Mouse (Mus musculus) splenic B cell, adult 2 months (primary cell): ENCODE measurements around the gene Mrgprx2.
"Not testable (repeated sequence)": the region's sequence is repeated elsewhere in the genome, so short reads cannot be mapped to it uniquely, and the experiment has no call there.

Experiments used
- DNase-seq: peaks from one replicate; pipeline ENCODE4 v3.0.0-alpha.2; 2011; ENCODE audit warnings: low read depth, low spot score
- H3K27me3 ChIP-seq: 2 replicates; pipeline ENCODE4 v1.6.1; 2012; ENCODE audit warnings: mild to moderate bottlenecking, low read length, moderate library complexity, mixed read lengths; ENCODE audit not compliant: control insufficient read depth, poor library complexity, insufficient read depth, severe bottlenecking
- H3K36me3 ChIP-seq: 2 replicates; pipeline ENCODE4 v1.6.1; 2012; ENCODE audit warnings: mild to moderate bottlenecking, low read length, moderate library complexity, mixed read lengths; ENCODE audit not compliant: control insufficient read depth, poor library complexity, insufficient read depth, severe bottlenecking

Mrgprx2 gene

GRCm38 (mm10) chr7:48499221-48499620 is at the start of gene Mrgprx2:
Mrgprx2 (minus strand) TSS chr7:48499321.
- no peak for DNase-seq
- Histone ChIP-seq H3K27me3 (no peaks in the 10 kb centered on the region), H3K36me3 (no peaks in the 10 kb centered on the region)

GRCm38 (mm10) chr7:48456242-48456641 is 42.9 kb downstream of the Mrgprx2 start, which contains the start of gene Mrgprb1:
Mrgprb1 (minus strand) TSS chr7:48456342.
- Histone ChIP-seq H3K27me3 (no peaks in the 10 kb centered on the region), H3K36me3 (no peaks in the 10 kb centered on the region)
- DNase-seq, result no peak

GRCm38 (mm10) chr7:48436581-48436980 is 62.5 kb downstream of the Mrgprx2 start:
- H3K27me3 ChIP-seq, result no peaks in the 10 kb centered on the region
- no peak for DNase-seq
- no peaks in the 10 kb centered on the region for H3K36me3 ChIP-seq

GRCm38 (mm10) chr7:48435936-48436335 is 63.2 kb downstream of the Mrgprx2 start:
- DNase-seq, H3K36me3 ChIP-seq: not testable (repeated sequence)

More at GRCm38 (mm10) chr7:48435936-48436335, 63.2 kb downstream of the Mrgprx2 start:
- not testable (repeated sequence) for H3K27me3 ChIP-seq
